Mouse (Mus musculus) kidney, adult 10 weeks (tissue): ENCODE results near the gene Olfr1387. TPM values are rescaled to one million over a fixed set of nuclear protein-coding genes. Genes with fewer than 3 reads are reported as not detected.

ENCODE experiments used
- polyA plus RNA-seq: library from polyadenylated mRNA; stranded (reverse); fragments of 350-450 nt; fragmentation: Illumina TruSeq; extraction: RNeasy Lipid Tissue Mini Kit (QIAGEN cat#74804); gene quantifications from one replicate; pipeline ENCODE4 v1.2.3, GENCODE M21; 2014; ENCODE audit warnings: low read depth, low replicate concordance

The Olfr1387 gene
- not detected for polyA plus RNA-seq

GRCm38 (mm10) chr11:49455043-49455442 is at the start of gene Olfr1387:
TSS of gene Olfr1387 (plus strand) at chr11:49455343.

GRCm38 (mm10) chr11:49422767-49423166 is 32.4 kb upstream of the Olfr1387 start, which contains the start of gene Olfr1389:
TSS of gene Olfr1389 (plus strand) at chr11:49423067.

GRCm38 (mm10) chr11:49436411-49436810 is 18.7 kb upstream of the Olfr1387 start, which contains the start of gene Olfr1388:
TSS of gene Olfr1388 (plus strand) at chr11:49436624.

GRCm38 (mm10) chr11:49464746-49465145 is 9.6 kb downstream of the Olfr1387 start, which contains the start of gene Olfr1386:
TSS of gene Olfr1386 (plus strand) at chr11:49465046.

GRCm38 (mm10) chr11:49488770-49489169 is 33.6 kb downstream of the Olfr1387 start, which contains the start of gene Olfr1385:
TSS of gene Olfr1385 (plus strand) at chr11:49489070.

Other genes with a start within 250 kb of the Olfr1387 start
- 38.5 TPM for gene Mgat1, start 211.2 kb upstream of the Olfr1387 start, polyA plus RNA-seq
- gene Olfr1393, start 177.0 kb upstream of the Olfr1387 start, polyA plus RNA-seq, result 1.4 TPM
- 0.24 TPM for gene Olfr1392, start 170.1 kb upstream of the Olfr1387 start, polyA plus RNA-seq
- not detected for gene Olfr10, start 150.6 kb upstream of the Olfr1387 start, polyA plus RNA-seq
- not detected for gene Olfr1391, start 132.6 kb upstream of the Olfr1387 start, polyA plus RNA-seq
- not detected for gene Olfr1390, start 120.2 kb upstream of the Olfr1387 start, polyA plus RNA-seq
- not detected for gene Olfr1389, start 32.3 kb upstream of the Olfr1387 start, polyA plus RNA-seq
- not detected for gene Olfr1388, start 18.7 kb upstream of the Olfr1387 start, polyA plus RNA-seq
- not detected for gene Olfr1386, start 9.7 kb downstream of the Olfr1387 start, polyA plus RNA-seq
- gene Olfr1385, start 33.7 kb downstream of the Olfr1387 start, polyA plus RNA-seq, result not detected
- gene Olfr1384, start 51.4 kb downstream of the Olfr1387 start, polyA plus RNA-seq, result not detected
- not detected for gene Olfr1383, start 64.3 kb downstream of the Olfr1387 start, polyA plus RNA-seq
- gene Olfr1382, start 72.9 kb downstream of the Olfr1387 start, polyA plus RNA-seq, result not detected
- gene Olfr1381, start 88.1 kb downstream of the Olfr1387 start, polyA plus RNA-seq, result not detected
- not detected for gene Olfr1380, start 101.5 kb downstream of the Olfr1387 start, polyA plus RNA-seq
- gene Flt4, start 153.9 kb downstream of the Olfr1387 start, polyA plus RNA-seq, result 1.3 TPM
- gene Scgb3a1, start 208.3 kb downstream of the Olfr1387 start, polyA plus RNA-seq, result not detected